Mouse (Mus musculus): Measurements from ENCODE around the gene Cacnb1. TPM values are rescaled to one million over a fixed set of nuclear protein-coding genes. Genes with fewer than 3 reads are reported as not detected.

Gene Cacnb1
- polyA plus RNA-seq, 1 experiment, result 163 TPM

DNA sequence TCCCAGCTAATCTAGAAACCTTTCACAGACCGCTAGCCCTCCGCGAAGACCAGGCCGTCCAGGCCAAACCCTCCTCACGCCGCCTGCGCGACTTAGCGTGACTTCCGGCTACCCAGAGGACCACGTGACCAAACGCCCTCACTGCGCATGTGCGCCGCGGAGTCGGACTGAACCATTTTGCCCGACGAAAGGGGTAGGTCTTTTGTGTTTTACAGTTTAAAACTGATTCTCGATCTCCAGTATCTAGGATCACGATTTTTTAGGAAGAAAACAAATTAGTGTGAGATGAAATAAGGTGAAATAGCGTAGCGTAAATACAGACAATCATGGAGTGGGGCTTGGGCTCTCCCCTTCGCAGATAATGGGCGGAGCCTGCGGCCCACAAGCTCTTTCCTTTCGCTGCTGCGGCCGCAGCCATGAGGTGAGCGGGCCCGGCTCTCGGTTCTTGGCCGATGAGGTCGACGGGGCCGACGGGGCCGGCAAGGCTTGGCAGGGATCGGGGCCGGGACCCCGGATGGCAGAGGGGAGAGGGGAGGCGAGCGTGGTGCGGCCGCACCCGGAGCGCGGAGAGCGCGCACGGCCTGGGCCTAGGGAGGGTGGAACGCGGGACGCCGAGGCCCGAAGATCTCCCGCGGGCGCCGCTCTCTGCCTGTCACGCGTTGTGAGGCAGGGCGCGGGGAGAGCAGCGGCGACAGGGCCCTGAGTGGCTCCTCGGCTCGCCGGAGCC, 3.9 kb upstream of the Cacnb1 start, which contains the start of gene Rpl19:
TSS of gene Rpl19 (plus strand) at position 141 of the 727 bp plus-strand sequence.
- H3K27me3 ChIP-seq (ENCODE audit: control insufficient read depth, insufficient read depth, insufficient read length), result no peaks in the 10 kb centered on the region
- peak within 1 kb of the TSS; percentile 89 for H3K4me3 ChIP-seq
- peaks cover 33% of the 10 kb centered on the region for H3K36me3 ChIP-seq (ENCODE audit: control insufficient read depth, insufficient read depth)
- H3K4me2 ChIP-seq (ENCODE audit: low read depth), result peak within 1 kb of the TSS; percentile 94
- H3K79me2 ChIP-seq (ENCODE audit: control insufficient read depth, insufficient read depth), result peaks cover 21% of the 10 kb centered on the region
- peak within 1 kb of the TSS; percentile 79 for H3ac ChIP-seq (ENCODE audit: control insufficient read depth, insufficient read length)
- TF ChIP-seq E2F4 (IDR thresholded peaks at IDR 0.05; ENCODE audit: insufficient read depth) (no peak), CEBPB (IDR thresholded peaks at IDR 0.05; ENCODE audit: insufficient read depth, poor library complexity, severe bottlenecking) (no peak), MYOD1 (IDR thresholded peaks at IDR 0.05; ENCODE audit: control insufficient read depth in 1 of 3, insufficient read length in 2 of 3, low read depth in 2 of 3) (peak in 1 of 3 experiments; percentile 4), REST (IDR thresholded peaks at IDR 0.05; ENCODE audit: insufficient read depth, insufficient read length) (no peak), SRF (IDR thresholded peaks at IDR 0.05; ENCODE audit: control insufficient read depth, insufficient read length, low read depth) (no peak), TCF12 (IDR thresholded peaks at IDR 0.05; ENCODE audit: insufficient read depth, poor library complexity, severe bottlenecking) (no peak), POLR2AphosphoS2 (IDR thresholded peaks at IDR 0.05; ENCODE audit: insufficient read length, low read depth) (peak; percentile 92), MAX (IDR thresholded peaks at IDR 0.05; ENCODE audit: low read depth) (no peak), TCF3 (IDR thresholded peaks at IDR 0.05; ENCODE audit: insufficient read length, low read depth) (no peak), USF1 (IDR thresholded peaks at IDR 0.05; ENCODE audit: low read depth) (peak; percentile 100), MYOG (IDR thresholded peaks at IDR 0.05; ENCODE audit: control insufficient read depth in 1 of 3, insufficient read depth in 1 of 3, insufficient read length in 2 of 3, low read depth in 2 of 3) (peak in 1 of 3 experiments; percentile 17), POLR2A (IDR thresholded peaks at IDR 0.05; ENCODE audit: insufficient read length, low read depth) (peak; percentile 73)

DNA sequence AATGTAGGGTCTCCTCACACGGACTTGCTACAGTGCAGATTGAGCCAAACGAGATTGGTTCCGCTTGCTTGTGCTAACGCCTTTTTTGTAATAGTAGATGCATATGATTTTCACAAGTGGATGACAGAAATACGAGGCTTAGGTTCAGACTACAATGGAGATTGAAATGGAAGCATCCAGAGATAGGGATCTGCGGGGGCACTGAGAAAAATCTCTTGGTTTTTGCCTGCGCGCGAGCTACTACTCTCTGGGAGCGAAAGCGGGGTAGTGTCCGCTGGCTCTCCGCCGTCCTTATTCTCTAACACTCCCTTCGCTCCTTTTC, 3.4 kb upstream of the Cacnb1 start:
- no peak for TF ChIP-seq SRF (IDR thresholded peaks at IDR 0.05; ENCODE audit: control insufficient read depth, insufficient read length, low read depth)
- no peak for TF ChIP-seq TCF12 (IDR thresholded peaks at IDR 0.05; ENCODE audit: insufficient read depth, poor library complexity, severe bottlenecking)
- no peak for TF ChIP-seq POLR2AphosphoS2 (IDR thresholded peaks at IDR 0.05; ENCODE audit: insufficient read length, low read depth)
- no peak for TF ChIP-seq MYOG (IDR thresholded peaks at IDR 0.05; ENCODE audit: control insufficient read depth in 1 of 3, insufficient read depth in 1 of 3, insufficient read length in 2 of 3, low read depth in 2 of 3)
- TF ChIP-seq MYOD1 (IDR thresholded peaks at IDR 0.05; ENCODE audit: control insufficient read depth in 1 of 3, insufficient read length in 2 of 3, low read depth in 2 of 3), result no peak
- no peak for TF ChIP-seq TCF3 (IDR thresholded peaks at IDR 0.05; ENCODE audit: insufficient read length, low read depth)
- TF ChIP-seq E2F4 (IDR thresholded peaks at IDR 0.05; ENCODE audit: insufficient read depth), result no peak
- TF ChIP-seq MAX (IDR thresholded peaks at IDR 0.05; ENCODE audit: low read depth), result no peak
- TF ChIP-seq CEBPB (IDR thresholded peaks at IDR 0.05; ENCODE audit: insufficient read depth, poor library complexity, severe bottlenecking), result no peak
- no peak for TF ChIP-seq USF1 (IDR thresholded peaks at IDR 0.05; ENCODE audit: low read depth)
- no peak for TF ChIP-seq REST (IDR thresholded peaks at IDR 0.05; ENCODE audit: insufficient read depth, insufficient read length)
- TF ChIP-seq POLR2A (IDR thresholded peaks at IDR 0.05; ENCODE audit: insufficient read length, low read depth), result no peak
- Histone ChIP-seq H3K27me3 (ENCODE audit: control insufficient read depth, insufficient read depth, insufficient read length) (no peaks in the 10 kb centered on the region), H3K36me3 (ENCODE audit: control insufficient read depth, insufficient read depth) (peaks cover 33% of the 10 kb centered on the region), H3K79me2 (ENCODE audit: control insufficient read depth, insufficient read depth) (peaks cover 21% of the 10 kb centered on the region), H3K4me2 (ENCODE audit: low read depth) (peak overlapping the region; percentile 94), H3ac (ENCODE audit: control insufficient read depth, insufficient read length) (peak overlapping the region; percentile 79), H3K4me3 (peak overlapping the region; percentile 89)

DNA sequence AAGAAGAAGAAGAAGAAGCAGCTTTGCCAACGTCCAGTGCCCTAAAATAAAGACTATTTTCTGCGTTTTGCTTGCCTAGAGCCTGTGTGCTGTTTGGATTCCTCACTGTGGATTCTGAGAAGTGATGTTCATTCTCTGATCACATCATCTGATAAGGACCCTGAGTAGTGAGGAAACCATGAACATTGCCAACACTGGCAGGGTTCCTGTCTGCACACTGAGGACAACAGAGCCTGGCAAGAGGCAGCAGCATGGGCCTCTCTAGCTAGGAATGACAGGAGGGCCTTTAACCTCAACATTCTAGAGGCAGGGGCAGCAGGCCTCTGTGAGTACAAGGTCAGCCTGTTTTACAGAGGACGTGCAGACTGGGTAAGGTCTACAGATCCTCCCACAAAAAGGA, 1.7 kb upstream of the Cacnb1 start:
- Histone ChIP-seq H3K79me2 (ENCODE audit: control insufficient read depth, insufficient read depth) (peaks cover 36% of the 10 kb centered on the region), H3ac (ENCODE audit: control insufficient read depth, insufficient read length) (no peak overlapping the region), H3K4me2 (ENCODE audit: low read depth) (no peak overlapping the region), H3K36me3 (ENCODE audit: control insufficient read depth, insufficient read depth) (peaks cover 18% of the 10 kb centered on the region), H3K27me3 (ENCODE audit: control insufficient read depth, insufficient read depth, insufficient read length) (no peaks in the 10 kb centered on the region), H3K4me3 (no peak overlapping the region)
- TF ChIP-seq TCF3 (IDR thresholded peaks at IDR 0.05; ENCODE audit: insufficient read length, low read depth) (no peak), E2F4 (IDR thresholded peaks at IDR 0.05; ENCODE audit: insufficient read depth) (no peak), MYOG (IDR thresholded peaks at IDR 0.05; ENCODE audit: control insufficient read depth in 1 of 3, insufficient read depth in 1 of 3, insufficient read length in 2 of 3, low read depth in 2 of 3) (no peak), USF1 (IDR thresholded peaks at IDR 0.05; ENCODE audit: low read depth) (no peak), REST (IDR thresholded peaks at IDR 0.05; ENCODE audit: insufficient read depth, insufficient read length) (no peak), CEBPB (IDR thresholded peaks at IDR 0.05; ENCODE audit: insufficient read depth, poor library complexity, severe bottlenecking) (no peak), TCF12 (IDR thresholded peaks at IDR 0.05; ENCODE audit: insufficient read depth, poor library complexity, severe bottlenecking) (no peak), MAX (IDR thresholded peaks at IDR 0.05; ENCODE audit: low read depth) (no peak), POLR2AphosphoS2 (IDR thresholded peaks at IDR 0.05; ENCODE audit: insufficient read length, low read depth) (no peak), SRF (IDR thresholded peaks at IDR 0.05; ENCODE audit: control insufficient read depth, insufficient read length, low read depth) (no peak), MYOD1 (IDR thresholded peaks at IDR 0.05; ENCODE audit: control insufficient read depth in 1 of 3, insufficient read length in 2 of 3, low read depth in 2 of 3) (no peak), POLR2A (IDR thresholded peaks at IDR 0.05; ENCODE audit: insufficient read length, low read depth) (no peak)

DNA sequence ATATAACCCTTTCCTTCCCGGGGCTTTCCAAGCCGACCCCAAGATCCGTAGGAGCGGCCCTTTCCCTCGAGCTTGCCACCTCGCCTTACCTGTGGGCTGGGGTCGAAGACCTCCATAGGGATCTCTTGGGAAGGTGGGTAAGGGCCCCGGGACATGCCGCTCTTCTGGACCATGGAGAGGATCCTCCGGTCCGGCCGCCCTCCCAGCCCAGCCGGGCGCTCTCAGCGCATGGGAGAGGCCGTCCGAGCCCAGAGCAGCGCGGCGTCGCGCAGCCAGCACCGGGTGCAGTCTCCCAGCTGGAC, 630 bp downstream of the Cacnb1 start:
- no peak for TF ChIP-seq TCF3 (IDR thresholded peaks at IDR 0.05; ENCODE audit: insufficient read length, low read depth)
- no peak for TF ChIP-seq CEBPB (IDR thresholded peaks at IDR 0.05; ENCODE audit: insufficient read depth, poor library complexity, severe bottlenecking)
- TF ChIP-seq POLR2AphosphoS2 (IDR thresholded peaks at IDR 0.05; ENCODE audit: insufficient read length, low read depth), result no peak
- TF ChIP-seq MAX (IDR thresholded peaks at IDR 0.05; ENCODE audit: low read depth), result no peak
- no peak for TF ChIP-seq SRF (IDR thresholded peaks at IDR 0.05; ENCODE audit: control insufficient read depth, insufficient read length, low read depth)
- no peak for TF ChIP-seq POLR2A (IDR thresholded peaks at IDR 0.05; ENCODE audit: insufficient read length, low read depth)
- no peak for TF ChIP-seq MYOG (IDR thresholded peaks at IDR 0.05; ENCODE audit: control insufficient read depth in 1 of 3, insufficient read depth in 1 of 3, insufficient read length in 2 of 3, low read depth in 2 of 3)
- TF ChIP-seq USF1 (IDR thresholded peaks at IDR 0.05; ENCODE audit: low read depth), result no peak
- TF ChIP-seq E2F4 (IDR thresholded peaks at IDR 0.05; ENCODE audit: insufficient read depth), result no peak
- TF ChIP-seq REST (IDR thresholded peaks at IDR 0.05; ENCODE audit: insufficient read depth, insufficient read length), result no peak
- TF ChIP-seq MYOD1 (IDR thresholded peaks at IDR 0.05; ENCODE audit: control insufficient read depth in 1 of 3, insufficient read length in 2 of 3, low read depth in 2 of 3), result no peak
- TF ChIP-seq TCF12 (IDR thresholded peaks at IDR 0.05; ENCODE audit: insufficient read depth, poor library complexity, severe bottlenecking), result no peak
- Histone ChIP-seq H3K27me3 (ENCODE audit: control insufficient read depth, insufficient read depth, insufficient read length) (no peaks in the 10 kb centered on the region), H3K4me2 (ENCODE audit: low read depth) (peak overlapping the region; percentile 91), H3K4me3 (peak overlapping the region; percentile 96), H3K79me2 (ENCODE audit: control insufficient read depth, insufficient read depth) (peaks cover 19% of the 10 kb centered on the region), H3ac (ENCODE audit: control insufficient read depth, insufficient read length) (peak overlapping the region; percentile 60), H3K36me3 (ENCODE audit: control insufficient read depth, insufficient read depth) (peaks cover 18% of the 10 kb centered on the region)
